Mouse (Mus musculus) urinary bladder, postnatal 25 days (tissue): ENCODE data around the gene Car15.

Experiments
- DNase-seq: peaks from one replicate; pipeline ENCODE4 v3.0.0; 2022; ENCODE audit warnings: low spot score

The Car15 gene

GRCm38 (mm10) chr16:17833321-17833680 is 4.9 kb downstream of the Car15 start:
- DNase-seq, result no peak

- DNase-seq, result no peak
Observed at GRCm38 (mm10) chr16:17832821-17833220, 5.3 kb downstream of the Car15 start, which contains the start of gene B830017H08Rik. B830017H08Rik (plus strand) TSS chr16:17833121.

- DNase-seq, result no peak
Observed at GRCm38 (mm10) chr16:17831781-17832180, 6.4 kb downstream of the Car15 start.

- no peak for DNase-seq
Observed at GRCm38 (mm10) chr16:17830385-17831178, 7.6 kb downstream of the Car15 start.

GRCm38 (mm10) chr16:17828867-17829266 is 9.3 kb downstream of the Car15 start:
- no peak for DNase-seq

GRCm38 (mm10) chr16:17828229-17828628 is 9.9 kb downstream of the Car15 start:
- no peak for DNase-seq

GRCm38 (mm10) chr16:17826500-17826899 is 11.7 kb downstream of the Car15 start:
- DNase-seq, result no peak

GRCm38 (mm10) chr16:17816528-17816927 is 21.6 kb downstream of the Car15 start:
- no peak for DNase-seq

GRCm38 (mm10) chr16:17815411-17816402 is 22.5 kb downstream of the Car15 start:
- DNase-seq, result peak; percentile 56

- no peak for DNase-seq
Observed at GRCm38 (mm10) chr16:17813173-17813572, 25.0 kb downstream of the Car15 start.

- no peak for DNase-seq
Observed at GRCm38 (mm10) chr16:17812120-17812519, 26.0 kb downstream of the Car15 start.

GRCm38 (mm10) chr16:17809711-17810110 is 28.5 kb downstream of the Car15 start:
- no peak for DNase-seq

GRCm38 (mm10) chr16:17809125-17809524 is 29.0 kb downstream of the Car15 start:
- no peak for DNase-seq

- DNase-seq, result peak; percentile 53
Observed at GRCm38 (mm10) chr16:17807192-17808009, 30.8 kb downstream of the Car15 start.

- no peak for DNase-seq
Observed at GRCm38 (mm10) chr16:17806581-17807191, 31.5 kb downstream of the Car15 start.

GRCm38 (mm10) chr16:17804982-17805381 is 33.2 kb downstream of the Car15 start:
- DNase-seq, result no peak

- DNase-seq, result no peak
Observed at GRCm38 (mm10) chr16:17804449-17804912, 33.7 kb downstream of the Car15 start.

GRCm38 (mm10) chr16:17803675-17804448 is 34.3 kb downstream of the Car15 start:
- no peak for DNase-seq

GRCm38 (mm10) chr16:17802839-17803674 is 35.1 kb downstream of the Car15 start:
- DNase-seq, result no peak

- no peak for DNase-seq
Observed at GRCm38 (mm10) chr16:17802456-17802838, 35.7 kb downstream of the Car15 start.
